Mouse (Mus musculus): ENCODE measurements at regions not wholly inside any gene's neighbourhood (a gene's known extent, or its start where the extent isn't known, plus 50 kb on each side); places are given as distances from the start of the nearest gene placed in this dataset.

GRCm38 (mm10) chr1:76737663-76738062 is 777.2 kb downstream of the Epha4 start:
- Histone ChIP-seq H3K4me3 (ENCODE audit: low read length) (no peak overlapping the region), H3K9ac (replicated peaks; ENCODE audit: low read length) (no peak overlapping the region), H3K27me3 (ENCODE audit: insufficient read depth, low read length) (no peaks in the 10 kb centered on the region), H3K9me3 (ENCODE audit: low read length) (no peaks in the 10 kb centered on the region), H3K4me2 (ENCODE audit: low read depth, low read length) (no peak overlapping the region), H3K27ac (no peak overlapping the region), H3K4me1 (ENCODE audit: insufficient read depth, low read length) (no peaks in the 10 kb centered on the region), H3K36me3 (ENCODE audit: insufficient read depth, low read length) (no peaks in the 10 kb centered on the region)
- DNase-seq (ENCODE audit: low spot score) (peak; percentile 56), ATAC-seq (no peak)
- WGBS, result 68% methylated on average over 2 of the region's 2 CpGs
- TF ChIP-seq CTCF (IDR thresholded peaks at IDR 0.05; ENCODE audit: low read depth), result no peak

GRCm38 (mm10) chr1:76772694-76773093 is 742.2 kb downstream of the Epha4 start:
- 90% methylated on average over 2 of the region's 2 CpGs for WGBS
- Histone ChIP-seq H3K9me3 (ENCODE audit: low read length) (no peaks in the 10 kb centered on the region), H3K27me3 (ENCODE audit: insufficient read depth, low read length) (no peaks in the 10 kb centered on the region), H3K4me3 (ENCODE audit: low read length) (no peak overlapping the region), H3K36me3 (ENCODE audit: insufficient read depth, low read length) (no peaks in the 10 kb centered on the region), H3K4me1 (ENCODE audit: insufficient read depth, low read length) (no peaks in the 10 kb centered on the region), H3K9ac (replicated peaks; ENCODE audit: low read length) (no peak overlapping the region), H3K27ac (no peak overlapping the region), H3K4me2 (ENCODE audit: low read depth, low read length) (no peak overlapping the region)
- ATAC-seq, result no peak
- DNase-seq (ENCODE audit: low spot score), result no peak
- no peak for TF ChIP-seq CTCF (IDR thresholded peaks at IDR 0.05; ENCODE audit: low read depth)

- H3K4me2 ChIP-seq (ENCODE audit: low read depth, low read length), result no peak overlapping the region
- no peaks in the 10 kb centered on the region for H3K27me3 ChIP-seq (ENCODE audit: insufficient read depth, low read length)
- no peaks in the 10 kb centered on the region for H3K4me1 ChIP-seq (ENCODE audit: insufficient read depth, low read length)
- no peak for TF ChIP-seq CTCF (IDR thresholded peaks at IDR 0.05; ENCODE audit: low read depth)
- no peak for DNase-seq (ENCODE audit: low spot score)
- no peak for ATAC-seq
- H3K27ac ChIP-seq, result no peak overlapping the region
- H3K4me3 ChIP-seq (ENCODE audit: low read length), result no peak overlapping the region
- no peaks in the 10 kb centered on the region for H3K9me3 ChIP-seq (ENCODE audit: low read length)
- H3K9ac ChIP-seq (replicated peaks; ENCODE audit: low read length), result no peak overlapping the region
- no peaks in the 10 kb centered on the region for H3K36me3 ChIP-seq (ENCODE audit: insufficient read depth, low read length)
- WGBS, result 96% methylated on average over 2 of the region's 2 CpGs
These were observed 728.0 kb downstream of the Epha4 start for GRCm38 (mm10) chr1:76786871-76787270.

- no peak for ATAC-seq
- H3K4me2 ChIP-seq (ENCODE audit: low read depth, low read length), result no peak overlapping the region
- H3K27me3 ChIP-seq (ENCODE audit: insufficient read depth, low read length), result no peaks in the 10 kb centered on the region
- no peak overlapping the region for H3K4me3 ChIP-seq (ENCODE audit: low read length)
- no peaks in the 10 kb centered on the region for H3K36me3 ChIP-seq (ENCODE audit: insufficient read depth, low read length)
- no peaks in the 10 kb centered on the region for H3K9me3 ChIP-seq (ENCODE audit: low read length)
- no peak for TF ChIP-seq CTCF (IDR thresholded peaks at IDR 0.05; ENCODE audit: low read depth)
- H3K27ac ChIP-seq, result no peak overlapping the region
- DNase-seq (ENCODE audit: low spot score), result no peak
- no peaks in the 10 kb centered on the region for H3K4me1 ChIP-seq (ENCODE audit: insufficient read depth, low read length)
- no peak overlapping the region for H3K9ac ChIP-seq (replicated peaks; ENCODE audit: low read length)
- WGBS, result 95% methylated on average over 2 of the region's 2 CpGs
These were observed 721.5 kb downstream of the Epha4 start for GRCm38 (mm10) chr1:76793438-76793837.

GRCm38 (mm10) chr1:76819906-76820305 is 695.0 kb downstream of the Epha4 start:
- H3K27me3 ChIP-seq (ENCODE audit: insufficient read depth, low read length), result no peaks in the 10 kb centered on the region
- H3K36me3 ChIP-seq (ENCODE audit: insufficient read depth, low read length), result no peaks in the 10 kb centered on the region
- no peak for TF ChIP-seq CTCF (IDR thresholded peaks at IDR 0.05; ENCODE audit: low read depth)
- no peaks in the 10 kb centered on the region for H3K9me3 ChIP-seq (ENCODE audit: low read length)
- no peak for DNase-seq (ENCODE audit: low spot score)
- H3K4me1 ChIP-seq (ENCODE audit: insufficient read depth, low read length), result no peaks in the 10 kb centered on the region
- H3K4me3 ChIP-seq (ENCODE audit: low read length), result no peak overlapping the region
- no peak for ATAC-seq
- no peak overlapping the region for H3K27ac ChIP-seq
- 80% methylated on average over 1 of the region's 1 CpGs for WGBS
- H3K9ac ChIP-seq (replicated peaks; ENCODE audit: low read length), result no peak overlapping the region
- H3K4me2 ChIP-seq (ENCODE audit: low read depth, low read length), result no peak overlapping the region

GRCm38 (mm10) chr1:76821610-76822009 is 693.3 kb downstream of the Epha4 start:
- no peak overlapping the region for H3K27ac ChIP-seq
- no peaks in the 10 kb centered on the region for H3K9me3 ChIP-seq (ENCODE audit: low read length)
- no peak for TF ChIP-seq CTCF (IDR thresholded peaks at IDR 0.05; ENCODE audit: low read depth)
- H3K9ac ChIP-seq (replicated peaks; ENCODE audit: low read length), result no peak overlapping the region
- H3K27me3 ChIP-seq (ENCODE audit: insufficient read depth, low read length), result no peaks in the 10 kb centered on the region
- no peak overlapping the region for H3K4me2 ChIP-seq (ENCODE audit: low read depth, low read length)
- H3K4me1 ChIP-seq (ENCODE audit: insufficient read depth, low read length), result no peaks in the 10 kb centered on the region
- no peaks in the 10 kb centered on the region for H3K36me3 ChIP-seq (ENCODE audit: insufficient read depth, low read length)
- DNase-seq (ENCODE audit: low spot score), result no peak
- 76% methylated on average over 3 of the region's 3 CpGs for WGBS
- H3K4me3 ChIP-seq (ENCODE audit: low read length), result no peak overlapping the region
- no peak for ATAC-seq

GRCm38 (mm10) chr1:76829690-76830089 is 685.2 kb downstream of the Epha4 start:
- ATAC-seq (no peak), DNase-seq (ENCODE audit: low spot score) (no peak)
- H3K9me3 ChIP-seq (ENCODE audit: low read length), result no peaks in the 10 kb centered on the region
- H3K4me2 ChIP-seq (ENCODE audit: low read depth, low read length), result no peak overlapping the region
- no peaks in the 10 kb centered on the region for H3K4me1 ChIP-seq (ENCODE audit: insufficient read depth, low read length)
- H3K4me3 ChIP-seq (ENCODE audit: low read length), result no peak overlapping the region
- no peak overlapping the region for H3K27ac ChIP-seq
- TF ChIP-seq CTCF (IDR thresholded peaks at IDR 0.05; ENCODE audit: low read depth), result no peak
- WGBS, result 57% methylated on average over 2 of the region's 2 CpGs
- H3K27me3 ChIP-seq (ENCODE audit: insufficient read depth, low read length), result no peaks in the 10 kb centered on the region
- no peaks in the 10 kb centered on the region for H3K36me3 ChIP-seq (ENCODE audit: insufficient read depth, low read length)
- no peak overlapping the region for H3K9ac ChIP-seq (replicated peaks; ENCODE audit: low read length)
